Mouse (Mus musculus) cerebellum, postnatal 10 days (tissue): Measurements from ENCODE around the gene Hsf2bp.

Experiments used
- DNase-seq, 2 experiments: peaks; one replicate each; pipeline ENCODE4 v3.0.0; 2021; ENCODE audit warnings: mixed read lengths in 2 of 2

The Hsf2bp gene

GRCm38 (mm10) chr17:31982326-31983190 is 53.6 kb downstream of the Hsf2bp start:
- DNase-seq: no peak

GRCm38 (mm10) chr17:31979888-31980287 is 56.3 kb downstream of the Hsf2bp start:
- DNase-seq: no peak

- DNase-seq: no peak
Observed at GRCm38 (mm10) chr17:31977131-31977530, 59.0 kb downstream of the Hsf2bp start.

- DNase-seq: no peak
Observed at GRCm38 (mm10) chr17:31976501-31976900, 59.6 kb downstream of the Hsf2bp start.

- DNase-seq: no peak
Observed at GRCm38 (mm10) chr17:31974694-31975093, 61.5 kb downstream of the Hsf2bp start.

- DNase-seq: no peak
Observed at GRCm38 (mm10) chr17:31973664-31974230, 62.4 kb downstream of the Hsf2bp start.

- no peak for DNase-seq
Observed at GRCm38 (mm10) chr17:31970890-31971289, 65.3 kb downstream of the Hsf2bp start.

- no peak for DNase-seq
Observed at GRCm38 (mm10) chr17:31968801-31969200, 67.3 kb downstream of the Hsf2bp start.

GRCm38 (mm10) chr17:31967311-31967710 is 68.8 kb downstream of the Hsf2bp start:
- DNase-seq: no peak

- DNase-seq: no peak
Observed at GRCm38 (mm10) chr17:31966566-31966965, 69.6 kb downstream of the Hsf2bp start.

- DNase-seq: no peak
Observed at GRCm38 (mm10) chr17:31965623-31966022, 70.5 kb downstream of the Hsf2bp start.

- no peak for DNase-seq
Observed at GRCm38 (mm10) chr17:31962930-31963329, 73.2 kb downstream of the Hsf2bp start.

- no peak for DNase-seq
Observed at GRCm38 (mm10) chr17:31962281-31962680, 73.9 kb downstream of the Hsf2bp start.

GRCm38 (mm10) chr17:31954551-31955140 is 81.5 kb downstream of the Hsf2bp start:
- no peak for DNase-seq

GRCm38 (mm10) chr17:31949076-31949475 is 87.1 kb downstream of the Hsf2bp start:
- DNase-seq: no peak

- DNase-seq: no peak
Observed at GRCm38 (mm10) chr17:31946436-31946835, 89.7 kb downstream of the Hsf2bp start.

- no peak for DNase-seq
Observed at GRCm38 (mm10) chr17:31943881-31944539, 92.1 kb downstream of the Hsf2bp start.

GRCm38 (mm10) chr17:31941616-31942015 is 94.5 kb downstream of the Hsf2bp start:
- DNase-seq: no peak

GRCm38 (mm10) chr17:31940607-31941006 is 95.5 kb downstream of the Hsf2bp start:
- DNase-seq: no peak

- DNase-seq: no peak
Observed at GRCm38 (mm10) chr17:31939292-31940060, 96.7 kb downstream of the Hsf2bp start.

GRCm38 (mm10) chr17:31938539-31939260 is 97.4 kb downstream of the Hsf2bp start:
- no peak for DNase-seq

- DNase-seq: no peak
Observed at GRCm38 (mm10) chr17:31937141-31937554, 99.0 kb downstream of the Hsf2bp start.
